Mouse (Mus musculus) ES-E14 (cell line): ENCODE results near the gene Cldn10.

Experiments used
- CHD2 ChIP-seq: IDR thresholded peaks from 2 replicates; pipeline ENCODE4 v1.6.1; 2014; ENCODE audit warnings: mild to moderate bottlenecking, low read depth, low read length, inconsistent platforms
- MAFK ChIP-seq: IDR thresholded peaks from 2 replicates; pipeline ENCODE4 v1.6.1; 2014; ENCODE audit warnings: mild to moderate bottlenecking, low read depth, low read length, inconsistent platforms; ENCODE audit not compliant: insufficient read depth

- TF ChIP-seq MAFK (no peak), CHD2 (no peak)
Measured at GRCm38 (mm10) chr14:118855141-118855800, 67.6 kb downstream of the Cldn10 start.
